Mouse (Mus musculus): ENCODE measurements around the gene F2. TPM values are rescaled to one million over a fixed set of nuclear protein-coding genes. Genes with fewer than 3 reads are reported as not detected.

The F2 gene
- polyA plus RNA-seq, 1 experiment from 2014 or later, result not detected

GRCm38 (mm10) chr2:91645354-91645753 is 9.1 kb upstream of the F2 start:
- 98% methylated on average over 15 of the region's 15 CpGs for WGBS

GRCm38 (mm10) chr2:91644021-91644420 is 7.8 kb upstream of the F2 start:
- Histone ChIP-seq H3K4me2 (replicated peaks) (no peak overlapping the region), H3K27ac (no peak overlapping the region), H3K27me3 (no peaks in the 10 kb centered on the region), H3K9ac (replicated peaks) (no peak overlapping the region), H3K4me3 (replicated peaks) (no peak overlapping the region), H3K9me3 (no peaks in the 10 kb centered on the region), H3K36me3 (peaks cover 65% of the 10 kb centered on the region), H3K4me1 (replicated peaks) (peaks cover 8% of the 10 kb centered on the region)
- WGBS, result 95% methylated on average over 11 of the region's 11 CpGs
- ATAC-seq, result no peak

More at GRCm38 (mm10) chr2:91645354-91645753, 9.1 kb upstream of the F2 start:
- no peak for ATAC-seq
- no peaks in the 10 kb centered on the region for H3K9me3 ChIP-seq
- H3K27me3 ChIP-seq, result no peaks in the 10 kb centered on the region
- no peak overlapping the region for H3K4me3 ChIP-seq (replicated peaks)
- H3K36me3 ChIP-seq, result peaks cover 65% of the 10 kb centered on the region
- no peak overlapping the region for H3K9ac ChIP-seq (replicated peaks)
- H3K4me1 ChIP-seq (replicated peaks), result peaks cover 11% of the 10 kb centered on the region
- no peak overlapping the region for H3K4me2 ChIP-seq (replicated peaks)
- H3K27ac ChIP-seq, result no peak overlapping the region

- ATAC-seq, result no peak
- WGBS, result 93% methylated on average over 2 of the region's 2 CpGs
- H3K36me3 ChIP-seq, result peaks cover 63% of the 10 kb centered on the region
These were observed 6.7 kb upstream of the F2 start for GRCm38 (mm10) chr2:91642825-91643415.

GRCm38 (mm10) chr2:91638931-91639330 is 2.7 kb upstream of the F2 start:
- no peak overlapping the region for H3K4me2 ChIP-seq (replicated peaks)
- no peaks in the 10 kb centered on the region for H3K4me1 ChIP-seq (replicated peaks)
- peaks cover 23% of the 10 kb centered on the region for H3K36me3 ChIP-seq
- no peak for ATAC-seq
- H3K27me3 ChIP-seq, result no peaks in the 10 kb centered on the region
- 85% methylated on average over 6 of the region's 6 CpGs for WGBS
- H3K27ac ChIP-seq, result no peak overlapping the region
- no peaks in the 10 kb centered on the region for H3K9me3 ChIP-seq
- no peak overlapping the region for H3K9ac ChIP-seq (replicated peaks)
- H3K4me3 ChIP-seq (replicated peaks), result no peak overlapping the region

More at GRCm38 (mm10) chr2:91642825-91643415, 6.7 kb upstream of the F2 start:
- no peak overlapping the region for H3K9ac ChIP-seq (replicated peaks)
- no peaks in the 10 kb centered on the region for H3K9me3 ChIP-seq
- no peaks in the 10 kb centered on the region; the same call in 1 of the 2 replicates for H3K4me1 ChIP-seq (replicated peaks)
- no peak overlapping the region for H3K4me3 ChIP-seq (replicated peaks)
- H3K27ac ChIP-seq, result no peak overlapping the region
- no peak overlapping the region for H3K4me2 ChIP-seq (replicated peaks)
- H3K27me3 ChIP-seq, result no peaks in the 10 kb centered on the region

- no peaks in the 10 kb centered on the region for H3K27me3 ChIP-seq
- no peaks in the 10 kb centered on the region for H3K4me1 ChIP-seq (replicated peaks)
- no peak overlapping the region for H3K4me2 ChIP-seq (replicated peaks)
- no peak for ATAC-seq
- H3K4me3 ChIP-seq (replicated peaks), result no peak overlapping the region
- WGBS, result 81% methylated on average over 5 of the region's 5 CpGs
- H3K9me3 ChIP-seq, result no peaks in the 10 kb centered on the region
- peaks cover 6% of the 10 kb centered on the region; the same call in 1 of the 2 replicates for H3K36me3 ChIP-seq
- H3K27ac ChIP-seq, result no peak overlapping the region
- H3K9ac ChIP-seq (replicated peaks), result no peak overlapping the region
These were observed 619 bp upstream of the F2 start for GRCm38 (mm10) chr2:91636727-91637338.

- no peak for ATAC-seq
- no peaks in the 10 kb centered on the region for H3K36me3 ChIP-seq
- no peak overlapping the region for H3K9ac ChIP-seq (replicated peaks)
- no peak overlapping the region for H3K27ac ChIP-seq
- H3K4me3 ChIP-seq (replicated peaks), result no peak overlapping the region
- no peak overlapping the region for H3K4me2 ChIP-seq (replicated peaks)
- H3K9me3 ChIP-seq, result no peaks in the 10 kb centered on the region
- 88% methylated on average over 11 of the region's 11 CpGs for WGBS
- no peaks in the 10 kb centered on the region for H3K27me3 ChIP-seq
- no peaks in the 10 kb centered on the region for H3K4me1 ChIP-seq (replicated peaks)
These were observed 728 bp downstream of the F2 start for GRCm38 (mm10) chr2:91635486-91635885.

GRCm38 (mm10) chr2:91634841-91635240 is 1.4 kb downstream of the F2 start:
- no peaks in the 10 kb centered on the region for H3K4me1 ChIP-seq (replicated peaks)
- H3K9ac ChIP-seq (replicated peaks), result no peak overlapping the region
- no peaks in the 10 kb centered on the region for H3K9me3 ChIP-seq
- no peak for ATAC-seq
- H3K4me3 ChIP-seq (replicated peaks), result no peak overlapping the region
- no peak overlapping the region for H3K27ac ChIP-seq
- no peaks in the 10 kb centered on the region for H3K27me3 ChIP-seq
- 82% methylated on average over 9 of the region's 9 CpGs for WGBS
- no peak overlapping the region for H3K4me2 ChIP-seq (replicated peaks)
- no peaks in the 10 kb centered on the region for H3K36me3 ChIP-seq

- Histone ChIP-seq H3K36me3 (no peaks in the 10 kb centered on the region), H3K9me3 (no peaks in the 10 kb centered on the region), H3K27me3 (no peaks in the 10 kb centered on the region), H3K4me3 (replicated peaks) (no peak overlapping the region), H3K27ac (no peak overlapping the region), H3K4me1 (replicated peaks) (no peaks in the 10 kb centered on the region), H3K4me2 (replicated peaks) (no peak overlapping the region), H3K9ac (replicated peaks) (no peak overlapping the region)
- no peak for ATAC-seq
- 83% methylated on average over 12 of the region's 12 CpGs for WGBS
These were observed 2.8 kb downstream of the F2 start for GRCm38 (mm10) chr2:91633334-91633977.

GRCm38 (mm10) chr2:91632316-91632715 is 3.9 kb downstream of the F2 start:
- Histone ChIP-seq H3K36me3 (no peaks in the 10 kb centered on the region), H3K9ac (replicated peaks) (no peak overlapping the region), H3K9me3 (no peaks in the 10 kb centered on the region), H3K27me3 (no peaks in the 10 kb centered on the region), H3K4me2 (replicated peaks) (no peak overlapping the region), H3K4me3 (replicated peaks) (no peak overlapping the region), H3K27ac (no peak overlapping the region), H3K4me1 (replicated peaks) (no peaks in the 10 kb centered on the region)
- ATAC-seq, result no peak
- 77% methylated on average over 5 of the region's 5 CpGs for WGBS

- Histone ChIP-seq H3K4me2 (replicated peaks) (no peak overlapping the region), H3K36me3 (no peaks in the 10 kb centered on the region), H3K9me3 (no peaks in the 10 kb centered on the region), H3K27ac (no peak overlapping the region), H3K4me1 (replicated peaks) (no peaks in the 10 kb centered on the region), H3K4me3 (replicated peaks) (no peak overlapping the region), H3K27me3 (no peaks in the 10 kb centered on the region), H3K9ac (replicated peaks) (no peak overlapping the region)
- WGBS, result 86% methylated on average over 5 of the region's 5 CpGs
- no peak for ATAC-seq
These were observed 4.4 kb downstream of the F2 start for GRCm38 (mm10) chr2:91631826-91632225.

GRCm38 (mm10) chr2:91630384-91630783 is 5.8 kb downstream of the F2 start:
- no peaks in the 10 kb centered on the region for H3K36me3 ChIP-seq
- no peaks in the 10 kb centered on the region for H3K27me3 ChIP-seq
- no peak overlapping the region for H3K4me3 ChIP-seq (replicated peaks)
- no peaks in the 10 kb centered on the region for H3K9me3 ChIP-seq
- H3K9ac ChIP-seq (replicated peaks), result no peak overlapping the region
- H3K27ac ChIP-seq, result no peak overlapping the region
- ATAC-seq, result no peak
- H3K4me2 ChIP-seq (replicated peaks), result no peak overlapping the region
- no peaks in the 10 kb centered on the region for H3K4me1 ChIP-seq (replicated peaks)
- WGBS, result 93% methylated on average over 12 of the region's 12 CpGs

- WGBS, result 86% methylated on average over 18 of the region's 18 CpGs
- no peak overlapping the region for H3K9ac ChIP-seq (replicated peaks)
- H3K4me3 ChIP-seq (replicated peaks), result no peak overlapping the region
- no peak overlapping the region for H3K4me2 ChIP-seq (replicated peaks)
- H3K36me3 ChIP-seq, result peaks cover under 1% of the 10 kb centered on the region; the same call in 1 of the 2 replicates
- no peak overlapping the region for H3K27ac ChIP-seq
- no peak for ATAC-seq
- H3K27me3 ChIP-seq, result no peaks in the 10 kb centered on the region
- H3K4me1 ChIP-seq (replicated peaks), result no peaks in the 10 kb centered on the region
- H3K9me3 ChIP-seq, result no peaks in the 10 kb centered on the region
These were observed 6.5 kb downstream of the F2 start for GRCm38 (mm10) chr2:91629682-91630081.

All from midbrain, embryonic 13.5 days (tissue).